Mouse (Mus musculus) hindbrain, embryonic 16.5 days (tissue): ENCODE results near the gene Snapin. TPM values are rescaled to one million over a fixed set of nuclear protein-coding genes. Genes with fewer than 3 reads are reported as not detected.

Source experiments
- ATAC-seq: fragments of 200-750 bp; cut with Nextera tagmentation; 2 replicates; pipeline ENCODE4 v1.8.0; 2017; ENCODE audit warnings: moderate TSS enrichment, moderate library complexity
- H3K27ac ChIP-seq: fragments of 300-500 bp; sonication (generic); 2 replicates; pipeline ENCODE4 v1.5.1; 2014; ENCODE audit warnings: low read depth, mild to moderate bottlenecking, control low read depth, low read length, moderate library complexity
- H3K27me3 ChIP-seq: fragments of 300-500 bp; sonication (generic); replicated peaks from 2 replicates; pipeline ENCODE4 v1.6.1; 2014; ENCODE audit warnings: low read length; ENCODE audit not compliant: control insufficient read depth, insufficient read depth
- H3K36me3 ChIP-seq: fragments of 300-500 bp; sonication (generic); 2 replicates; pipeline ENCODE4 v1.6.1; 2014; ENCODE audit warnings: mild to moderate bottlenecking, low read length, moderate library complexity, mixed read lengths; ENCODE audit not compliant: control insufficient read depth, insufficient read depth
- H3K4me1 ChIP-seq: fragments of 300-500 bp; sonication (generic); 2 replicates; pipeline ENCODE4 v1.6.1; 2014; ENCODE audit warnings: low read depth, low read length; ENCODE audit not compliant: control insufficient read depth, insufficient read depth
- H3K4me2 ChIP-seq: fragments of 300-500 bp; sonication (generic); 2 replicates; pipeline ENCODE4 v1.6.1; 2014; ENCODE audit warnings: mild to moderate bottlenecking, low read length, control low read depth, moderate library complexity
- H3K4me3 ChIP-seq: fragments of 300-500 bp; sonication (generic); 2 replicates; pipeline ENCODE4 v1.5.1; 2014; ENCODE audit warnings: mild to moderate bottlenecking, low read length, control low read depth, moderate library complexity
- H3K9ac ChIP-seq: fragments of 300-500 bp; sonication (generic); 2 replicates; pipeline ENCODE4 v1.6.1; 2014; ENCODE audit warnings: low read depth, mild to moderate bottlenecking, control low read depth, low read length, moderate library complexity
- H3K9me3 ChIP-seq: fragments of 300-500 bp; sonication (generic); 2 replicates; pipeline ENCODE4 v1.6.1; 2014; ENCODE audit warnings: mild to moderate bottlenecking, low read length, moderate library complexity; ENCODE audit not compliant: control insufficient read depth
- WGBS: fragments of 180-500 bp; shearing (Covaris S2); extraction: QIAGEN DNeasy Blood & Tissue Kit; methylation state at CpG from one replicate; pipeline ENCODE4 v1.1.7; 2014; 5-methylcytosine and 5-hydroxymethylcytosine counted together
- polyA plus RNA-seq: library from polyadenylated mRNA; unstranded; fragments of >200 nt; fragmentation: Nextera tagmentation; extraction: Ambion mirVana; gene quantifications from 2 replicates; pipeline ENCODE4 v1.2.1, GENCODE M21; 2015

The Snapin gene
- polyA plus RNA-seq, 1 experiment from 2014 or later = 98.1 TPM

GRCm38 (mm10) chr3:90517711-90518110, 26.9 kb upstream of the Snapin start:
- H3K27me3 ChIP-seq = peaks cover 20% of the 10 kb centered on the region
- no peaks in the 10 kb centered on the region for H3K9me3 ChIP-seq
- no peak overlapping the region for H3K4me3 ChIP-seq
- no peak overlapping the region for H3K4me2 ChIP-seq
- H3K9ac ChIP-seq = no peak overlapping the region
- peaks cover 3% of the 10 kb centered on the region; the same call in 1 of the 2 replicates for H3K4me1 ChIP-seq
- 84% methylated on average over 4 of the region's 4 CpGs for WGBS
- H3K27ac ChIP-seq = no peak overlapping the region
- no peak for ATAC-seq
- no peaks in the 10 kb centered on the region for H3K36me3 ChIP-seq

GRCm38 (mm10) chr3:90515789-90516188, 25.0 kb upstream of the Snapin start:
- Histone ChIP-seq H3K27me3 (peaks cover 24% of the 10 kb centered on the region), H3K4me1 (peaks cover 3% of the 10 kb centered on the region; the same call in 1 of the 2 replicates), H3K9ac (no peak overlapping the region), H3K9me3 (no peaks in the 10 kb centered on the region), H3K36me3 (no peaks in the 10 kb centered on the region), H3K4me3 (no peak overlapping the region), H3K27ac (no peak overlapping the region), H3K4me2 (no peak overlapping the region)
- ATAC-seq = no peak
- WGBS = 88% methylated on average over 4 of the region's 4 CpGs

DNA sequence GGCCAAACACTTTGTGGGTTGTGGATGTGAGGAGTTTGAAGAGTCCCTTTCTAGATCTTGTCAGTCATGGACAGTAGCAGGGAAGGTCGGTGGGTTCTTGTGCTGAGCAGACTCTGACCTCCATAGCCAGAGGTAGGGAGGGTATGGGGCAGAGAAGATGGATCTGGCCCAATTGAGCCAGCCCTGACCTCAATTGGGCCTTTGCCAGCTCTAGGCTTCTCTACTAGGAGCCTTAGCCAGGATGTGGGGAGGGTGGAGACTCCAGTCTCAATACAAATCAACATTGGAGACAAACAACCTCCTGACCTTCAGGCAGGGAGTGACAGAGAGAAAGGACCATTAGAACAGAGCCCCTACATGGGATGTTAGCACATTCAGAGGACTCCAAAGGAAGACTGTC, 24.4 kb upstream of the Snapin start:
- H3K36me3 ChIP-seq = no peaks in the 10 kb centered on the region
- WGBS = 25% methylated on average over 1 of the region's 1 CpGs
- peak overlapping the region; percentile 41 for H3K9ac ChIP-seq
- peaks cover 24% of the 10 kb centered on the region for H3K27me3 ChIP-seq
- H3K27ac ChIP-seq = no peak overlapping the region
- peak overlapping the region; percentile 61 for H3K4me2 ChIP-seq
- H3K4me3 ChIP-seq = peak overlapping the region; percentile 32
- H3K9me3 ChIP-seq = no peaks in the 10 kb centered on the region
- H3K4me1 ChIP-seq = peaks cover 3% of the 10 kb centered on the region; the same call in 1 of the 2 replicates
- 0 out of 2 replicates have a peak, but pooled peaks have one; percentile 4 for ATAC-seq

GRCm38 (mm10) chr3:90514691-90515090, 23.9 kb upstream of the Snapin start:
- H3K4me3 ChIP-seq = peak overlapping the region; percentile 32
- peak overlapping the region; percentile 41 for H3K9ac ChIP-seq
- peaks cover 24% of the 10 kb centered on the region for H3K27me3 ChIP-seq
- ATAC-seq = peak; percentile 47; the same call in 1 of the 2 replicates
- no peaks in the 10 kb centered on the region for H3K9me3 ChIP-seq
- WGBS = under 1% methylated on average over 10 of the region's 10 CpGs
- H3K27ac ChIP-seq = no peak overlapping the region
- peak overlapping the region; percentile 61 for H3K4me2 ChIP-seq
- H3K4me1 ChIP-seq = peaks cover 3% of the 10 kb centered on the region; the same call in 1 of the 2 replicates
- no peaks in the 10 kb centered on the region for H3K36me3 ChIP-seq

- Histone ChIP-seq H3K27me3 (peaks cover 24% of the 10 kb centered on the region), H3K4me2 (peak within 1 kb of the TSS; percentile 61), H3K4me3 (peak within 1 kb of the TSS; percentile 32), H3K9me3 (no peaks in the 10 kb centered on the region), H3K27ac (no peak within 1 kb of the TSS), H3K4me1 (peaks cover 3% of the 10 kb centered on the region; the same call in 1 of the 2 replicates), H3K36me3 (no peaks in the 10 kb centered on the region), H3K9ac (peak within 1 kb of the TSS; percentile 41)
- 3% methylated on average over 24 of the region's 25 CpGs for WGBS
- no peak for ATAC-seq
Observed at GRCm38 (mm10) chr3:90513796-90514590, 23.2 kb upstream of the Snapin start, which contains the start of the genes S100a1 and S100a13. Gene S100a1, minus strand, starts transcription at chr3:90514392. Gene S100a13, plus strand, starts transcription at chr3:90514435.

- no peak overlapping the region for H3K9ac ChIP-seq
Observed at GRCm38 (mm10) chr3:90512948-90513642, 22.3 kb upstream of the Snapin start.

GRCm38 (mm10) chr3:90512276-90512675, 21.4 kb upstream of the Snapin start:
- no peak overlapping the region for H3K9ac ChIP-seq
- no peaks in the 10 kb centered on the region for H3K9me3 ChIP-seq
- H3K4me3 ChIP-seq = no peak overlapping the region
- no peak overlapping the region for H3K4me2 ChIP-seq
- H3K4me1 ChIP-seq = peaks cover 12% of the 10 kb centered on the region
- 88% methylated on average over 5 of the region's 5 CpGs for WGBS
- no peak for ATAC-seq
- peaks cover 24% of the 10 kb centered on the region for H3K27me3 ChIP-seq
- no peak overlapping the region for H3K27ac ChIP-seq
- H3K36me3 ChIP-seq = 0 out of 2 replicates have a peak, but pooled peaks cover 1% of the 10 kb centered on the region

More at GRCm38 (mm10) chr3:90512948-90513642, 22.3 kb upstream of the Snapin start:
- H3K4me2 ChIP-seq = no peak overlapping the region; the same call in 1 of the 2 replicates
- 82% methylated on average over 9 of the region's 9 CpGs for WGBS
- peaks cover 4% of the 10 kb centered on the region for H3K4me1 ChIP-seq
- H3K36me3 ChIP-seq = no peaks in the 10 kb centered on the region
- H3K9me3 ChIP-seq = no peaks in the 10 kb centered on the region
- H3K27ac ChIP-seq = no peak overlapping the region
- H3K4me3 ChIP-seq = no peak overlapping the region
- no peak for ATAC-seq
- peaks cover 24% of the 10 kb centered on the region for H3K27me3 ChIP-seq

DNA sequence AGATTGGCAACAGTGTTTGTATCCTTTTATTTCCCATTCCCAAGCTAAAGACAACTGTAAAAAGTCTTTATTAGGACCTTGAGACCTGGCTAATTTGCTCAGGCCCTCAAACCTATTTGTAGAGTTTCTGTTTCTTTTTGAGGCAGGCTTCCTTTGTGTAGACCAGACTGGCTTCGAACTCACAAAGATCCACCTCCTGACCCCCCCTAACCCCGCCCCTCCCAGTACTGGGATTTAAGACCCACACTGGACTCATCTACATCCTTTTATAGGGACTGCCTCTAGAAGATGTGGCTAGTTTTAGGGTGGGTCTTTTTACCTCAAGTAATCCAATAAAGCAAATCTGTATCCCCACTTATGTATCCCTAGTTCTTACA, 18.9 kb upstream of the Snapin start:
- peak; percentile 32 for ATAC-seq
- Histone ChIP-seq H3K4me3 (peak overlapping the region; percentile 85), H3K27me3 (peaks cover 19% of the 10 kb centered on the region), H3K27ac (peak overlapping the region; percentile 72), H3K4me1 (peaks cover 15% of the 10 kb centered on the region), H3K9ac (0 out of 2 replicates have a peak overlapping the region, but pooled peaks have one; percentile 18), H3K4me2 (peak overlapping the region; percentile 58), H3K9me3 (no peaks in the 10 kb centered on the region), H3K36me3 (peaks cover 11% of the 10 kb centered on the region)
- 17% methylated on average over 2 of the region's 2 CpGs for WGBS
